Mouse (Mus musculus) thymus, adult 2 months (tissue): ENCODE data around the gene Gm20388.

ENCODE experiments used
- CTCF ChIP-seq: fragments of 200-500 bp; IDR thresholded peaks from 2 replicates; pipeline ENCODE4 v1.5.1; 2012; ENCODE audit warnings: mild to moderate bottlenecking, control low read depth, low read length, moderate library complexity, borderline replicate concordance; ENCODE audit not compliant: control insufficient read depth, poor library complexity, insufficient read depth; ENCODE audit errors: extremely low read depth
- POLR2A ChIP-seq: fragments of 200-500 bp; IDR thresholded peaks from 2 replicates; pipeline ENCODE4 v1.6.1; 2012; ENCODE audit warnings: mild to moderate bottlenecking, low read length, control low read depth, moderate library complexity; ENCODE audit not compliant: control insufficient read depth, poor library complexity, insufficient read depth; ENCODE audit errors: extremely low read depth

GRCm38 (mm10) chr8:120883853-120884252, 973.2 kb downstream of the Gm20388 start:
- TF ChIP-seq POLR2A = no peak
- no peak for TF ChIP-seq CTCF
